Mouse (Mus musculus): Measurements from ENCODE around the gene Zc3h7b.
"Not testable (repeated sequence)": the region's sequence is repeated elsewhere in the genome, so short reads cannot be mapped to it uniquely, and the experiment has no call there.

Gene Zc3h7b

GRCm38 (mm10) chr15:81744992-81745600 is at the start of gene Zc3h7b, which contains the start of gene Rangap1:
Gene Zc3h7b, plus strand, starts transcription at chr15:81745057.
Gene Rangap1, minus strand, starts transcription at chr15:81745530.
- peak; percentile 83 for DNase-seq (ENCODE audit: inconsistent ontology term)

- DNase-seq (ENCODE audit: inconsistent ontology term) = peak; percentile 84
These were observed 47.7 kb upstream of the Zc3h7b start, which contains the start of gene Chadl for GRCm38 (mm10) chr15:81697175-81697574. Gene Chadl, minus strand, starts transcription at chr15:81697287.

GRCm38 (mm10) chr15:81697847-81698246 is 47.0 kb upstream of the Zc3h7b start:
- no peak for DNase-seq (ENCODE audit: inconsistent ontology term)

GRCm38 (mm10) chr15:81698532-81698931 is 46.3 kb upstream of the Zc3h7b start:
- no peak for DNase-seq (ENCODE audit: inconsistent ontology term)

GRCm38 (mm10) chr15:81700161-81700560 is 44.7 kb upstream of the Zc3h7b start:
- no peak for DNase-seq (ENCODE audit: inconsistent ontology term)

GRCm38 (mm10) chr15:81700601-81701000 is 44.3 kb upstream of the Zc3h7b start:
- DNase-seq (ENCODE audit: inconsistent ontology term) = no peak

GRCm38 (mm10) chr15:81701350-81701749 is 43.5 kb upstream of the Zc3h7b start:
- not testable (repeated sequence) for DNase-seq (ENCODE audit: inconsistent ontology term)

GRCm38 (mm10) chr15:81702306-81703093 is 42.4 kb upstream of the Zc3h7b start:
- DNase-seq (ENCODE audit: inconsistent ontology term) = no peak

- DNase-seq (ENCODE audit: inconsistent ontology term) = no peak
These were observed 41.8 kb upstream of the Zc3h7b start for GRCm38 (mm10) chr15:81703094-81703489.

GRCm38 (mm10) chr15:81708991-81709390 is 35.9 kb upstream of the Zc3h7b start:
- DNase-seq (ENCODE audit: inconsistent ontology term) = no peak

- no peak for DNase-seq (ENCODE audit: inconsistent ontology term)
These were observed 35.2 kb upstream of the Zc3h7b start for GRCm38 (mm10) chr15:81709686-81710085.

GRCm38 (mm10) chr15:81710801-81711200 is 34.1 kb upstream of the Zc3h7b start:
- no peak for DNase-seq (ENCODE audit: inconsistent ontology term)

- no peak for DNase-seq (ENCODE audit: inconsistent ontology term)
These were observed 31.1 kb upstream of the Zc3h7b start for GRCm38 (mm10) chr15:81713742-81714141.

GRCm38 (mm10) chr15:81718336-81719138 is 26.3 kb upstream of the Zc3h7b start:
- DNase-seq (ENCODE audit: inconsistent ontology term) = no peak

- DNase-seq (ENCODE audit: inconsistent ontology term) = no peak
These were observed 25.7 kb upstream of the Zc3h7b start for GRCm38 (mm10) chr15:81719139-81719531.

- no peak for DNase-seq (ENCODE audit: inconsistent ontology term)
These were observed 22.5 kb upstream of the Zc3h7b start for GRCm38 (mm10) chr15:81722361-81722760.

- DNase-seq (ENCODE audit: inconsistent ontology term) = no peak
These were observed 21.2 kb upstream of the Zc3h7b start for GRCm38 (mm10) chr15:81723653-81724052.

GRCm38 (mm10) chr15:81725965-81726364 is 18.9 kb upstream of the Zc3h7b start:
- no peak for DNase-seq (ENCODE audit: inconsistent ontology term)

- DNase-seq (ENCODE audit: inconsistent ontology term) = peak; percentile 52
These were observed 15.5 kb upstream of the Zc3h7b start for GRCm38 (mm10) chr15:81729241-81729791.

GRCm38 (mm10) chr15:81729792-81730635 is 14.8 kb upstream of the Zc3h7b start:
- peak; percentile 99 for DNase-seq (ENCODE audit: inconsistent ontology term)

- no peak for DNase-seq (ENCODE audit: inconsistent ontology term)
These were observed 9.8 kb upstream of the Zc3h7b start for GRCm38 (mm10) chr15:81735075-81735474.
